Comparison of ENCODE assay signal across 9 mouse cellular contexts in the genomic region with DNA sequence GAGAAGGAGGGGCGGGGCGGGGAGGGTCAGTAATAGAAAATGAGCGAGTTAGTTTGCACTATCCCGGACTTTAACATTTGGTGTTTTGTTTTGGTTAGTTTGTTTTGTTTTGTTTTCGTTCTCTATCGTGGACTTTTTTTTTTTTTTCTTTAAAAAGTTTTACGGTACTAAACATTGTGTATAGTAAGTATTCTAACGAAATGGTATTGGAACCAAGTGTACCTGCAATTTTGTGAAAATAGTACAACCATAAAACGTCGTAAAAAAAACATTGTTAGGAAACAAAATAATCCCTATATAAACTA. TPM values are rescaled to one million over a fixed set of nuclear protein-coding genes. Genes with fewer than 3 reads are reported as not detected.
DNase-seq lines count a peak whose midpoint lies in the region; ATAC-seq and TF ChIP-seq lines count a peak whose summit lies in the region.
"Had no signal": no experiment of that assay in that cellular context is flagged by ENCODE, and none has a peak within 500 bp of the region (broad histone marks: within the 10 kb centered on the region; RNA-seq: fewer than 3 reads in every experiment).

Gene Bche (minus strand): TSS at position 6 of the 305 bp plus-strand sequence.

- DNase-seq in kidney, adult 18-20 months: no peak
- DNase-seq in forebrain, embryonic 11.5 days (ENCODE audit: low spot score): no peak
- DNase-seq in midbrain, postnatal 0 days (ENCODE audit: low spot score): no peak
- DNase-seq in right cerebral cortex, postnatal 4 days: no peak
- DNase-seq in right cerebral cortex, adult 2 months (ENCODE audit: low spot score in 2 of 2): no peak
- no peak for DNase-seq in T-cell, adult 2 months (ENCODE audit: low spot score)

- H3K4me2 ChIP-seq in kidney, embryonic 16.5 days (replicated peaks; ENCODE audit: low read depth, low read length): peak within 1 kb of the TSS; percentile 62
- peak within 1 kb of the TSS; percentile 57 for H3K4me2 ChIP-seq in forebrain, embryonic 11.5 days (ENCODE audit: low read depth, low read length, severe bottlenecking)
- peak within 1 kb of the TSS; percentile 83 for H3K4me2 ChIP-seq in hindbrain, embryonic 15.5 days
- peak within 1 kb of the TSS; percentile 68 for H3K4me2 ChIP-seq in midbrain, postnatal 0 days (ENCODE audit: low read depth, low read length, poor library complexity, severe bottlenecking)

- H3K4me1 ChIP-seq in kidney, embryonic 16.5 days (ENCODE audit: insufficient read depth, low read length): no peaks in the 10 kb centered on the region
- H3K4me1 ChIP-seq in forebrain, embryonic 11.5 days (replicated peaks; ENCODE audit: control insufficient read depth, insufficient read depth, low read length): no peaks in the 10 kb centered on the region
- H3K4me1 ChIP-seq in hindbrain, embryonic 15.5 days (replicated peaks): 0 out of 2 replicates have a peak, but pooled peaks cover 3% of the 10 kb centered on the region
- H3K4me1 ChIP-seq in midbrain, postnatal 0 days (ENCODE audit: insufficient read depth, low read length): no peaks in the 10 kb centered on the region

- no peak for ATAC-seq in kidney, embryonic 16.5 days (ENCODE audit: low FRiP score, low TSS enrichment)
- ATAC-seq in forebrain, embryonic 11.5 days (replicated peaks; ENCODE audit: low FRiP score): no peak
- ATAC-seq in hindbrain, embryonic 15.5 days (ENCODE audit: low FRiP score, low read depth): no peak
- ATAC-seq in midbrain, postnatal 0 days (ENCODE audit: low FRiP score): no peak

- H3K36me3 ChIP-seq in kidney, embryonic 16.5 days (ENCODE audit: insufficient read depth, low read length): no peaks in the 10 kb centered on the region
- H3K36me3 ChIP-seq in forebrain, embryonic 11.5 days (ENCODE audit: control insufficient read depth, insufficient read depth, low read length): no peaks in the 10 kb centered on the region
- no peaks in the 10 kb centered on the region for H3K36me3 ChIP-seq in hindbrain, embryonic 15.5 days
- no peaks in the 10 kb centered on the region for H3K36me3 ChIP-seq in midbrain, postnatal 0 days (ENCODE audit: insufficient read depth, low read length)
- H3K36me3 ChIP-seq: G1E had no signal

- no peak for TF ChIP-seq CTCF in midbrain, postnatal 0 days (IDR thresholded peaks at IDR 0.05)

- peak within 1 kb of the TSS; percentile 61 for H3K9ac ChIP-seq in kidney, embryonic 16.5 days (replicated peaks; ENCODE audit: low read length)
- peak within 1 kb of the TSS; percentile 46 for H3K9ac ChIP-seq in forebrain, embryonic 11.5 days (ENCODE audit: low read length)
- peak within 1 kb of the TSS; percentile 18 for H3K9ac ChIP-seq in hindbrain, embryonic 15.5 days
- peak within 1 kb of the TSS; percentile 55 for H3K9ac ChIP-seq in midbrain, postnatal 0 days (replicated peaks; ENCODE audit: low read length, poor library complexity, severe bottlenecking)

- no peak within 1 kb of the TSS for H3K27ac ChIP-seq in kidney, embryonic 16.5 days (ENCODE audit: low read length)
- no peak within 1 kb of the TSS for H3K27ac ChIP-seq in forebrain, embryonic 11.5 days (ENCODE audit: low read depth, low read length)
- H3K27ac ChIP-seq in hindbrain, embryonic 15.5 days (replicated peaks): no peak within 1 kb of the TSS
- no peak within 1 kb of the TSS for H3K27ac ChIP-seq in midbrain, postnatal 0 days (ENCODE audit: low read depth, low read length)

- H3K4me3 ChIP-seq in kidney, embryonic 16.5 days (ENCODE audit: low read length): peak within 1 kb of the TSS; percentile 55
- peak within 1 kb of the TSS; percentile 36 for H3K4me3 ChIP-seq in forebrain, embryonic 11.5 days (ENCODE audit: low read depth, low read length)
- H3K4me3 ChIP-seq in hindbrain, embryonic 15.5 days: peak within 1 kb of the TSS; percentile 36
- H3K4me3 ChIP-seq in midbrain, postnatal 0 days (ENCODE audit: low read depth, low read length): peak within 1 kb of the TSS; percentile 44

- no peaks in the 10 kb centered on the region for H3K27me3 ChIP-seq in kidney, embryonic 16.5 days (ENCODE audit: insufficient read depth, low read length)
- no peaks in the 10 kb centered on the region for H3K27me3 ChIP-seq in forebrain, embryonic 11.5 days (ENCODE audit: control insufficient read depth, insufficient read depth, low read length)
- no peaks in the 10 kb centered on the region for H3K27me3 ChIP-seq in hindbrain, embryonic 15.5 days
- H3K27me3 ChIP-seq in midbrain, postnatal 0 days (ENCODE audit: insufficient read depth, low read length): no peaks in the 10 kb centered on the region

- 11% methylated on average over 10 of the region's 10 CpGs for WGBS in kidney, embryonic 16.5 days
- 26% methylated on average over 10 of the region's 10 CpGs for WGBS in forebrain, embryonic 11.5 days
- WGBS in hindbrain, embryonic 15.5 days: 15% methylated on average over 10 of the region's 10 CpGs
- 12% methylated on average over 10 of the region's 10 CpGs for WGBS in midbrain, postnatal 0 days

- H3K9me3 ChIP-seq in kidney, embryonic 16.5 days (ENCODE audit: low read length): no peaks in the 10 kb centered on the region
- H3K9me3 ChIP-seq in forebrain, embryonic 11.5 days (ENCODE audit: control insufficient read depth, low read length): no peaks in the 10 kb centered on the region
- H3K9me3 ChIP-seq in hindbrain, embryonic 15.5 days: no peaks in the 10 kb centered on the region
- H3K9me3 ChIP-seq in midbrain, postnatal 0 days (ENCODE audit: low read length): no peaks in the 10 kb centered on the region

RNA-seq across cellular contexts. Expression of gene Bche, which starts in this region (rescaled TPM):
- 2.1 and 2.5 TPM in 2 replicates for polyA plus RNA-seq in kidney, embryonic 16.5 days (2015; fragmentation: Nextera tagmentation; extraction: Ambion mirVana)
- 3.2 and 3.5 TPM in 2 replicates for polyA plus RNA-seq in forebrain, embryonic 11.5 days (2014; fragmentation: Nextera tagmentation; extraction: Ambion mirVana)
- 2.2 and 2.3 TPM in 2 replicates for polyA plus RNA-seq in hindbrain, embryonic 15.5 days (2015; fragmentation: Nextera tagmentation; extraction: Ambion mirVana)
- total RNA-seq in midbrain, postnatal 0 days (2014; rRNA removed): 2.6 and 3.8 TPM in 2 replicates
- polyA plus RNA-seq in midbrain, postnatal 0 days (2015; fragmentation: Nextera tagmentation; extraction: Ambion mirVana): 1.4 and 1.7 TPM in 2 replicates
- polyA plus RNA-seq: G1E had no signal
